Mouse (Mus musculus): ENCODE measurements around the gene Mtmr1.

Gene Mtmr1

GRCm38 (mm10) chrX:71442916-71443315 lies 78.4 kb downstream of the Mtmr1 start:
- DNase-seq (ENCODE audit: low spot score) = no peak

GRCm38 (mm10) chrX:71456078-71456737 lies 91.6 kb downstream of the Mtmr1 start:
- DNase-seq (ENCODE audit: low spot score) = no peak

- DNase-seq (ENCODE audit: low spot score) = no peak
These were observed 99.7 kb downstream of the Mtmr1 start for GRCm38 (mm10) chrX:71464138-71464826.

DNA sequence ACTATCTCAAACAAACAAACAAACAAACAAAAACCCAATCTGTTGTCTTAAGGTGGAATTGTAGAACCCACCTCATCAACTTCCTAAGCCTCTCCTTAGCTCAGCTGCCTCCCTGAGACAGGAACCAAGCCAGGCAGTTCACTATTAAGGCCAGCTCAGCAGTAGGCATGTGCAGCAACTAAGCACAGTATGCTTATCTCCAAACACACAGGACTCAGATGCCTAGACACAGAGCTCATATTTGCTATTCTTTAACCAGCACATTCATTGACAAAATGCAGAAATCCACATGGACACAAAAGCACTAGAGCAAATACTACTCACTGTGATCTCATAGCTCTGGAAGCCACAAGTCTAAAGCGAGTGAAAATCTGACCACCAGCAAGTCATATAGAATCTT lies 100.9 kb downstream of the Mtmr1 start:
- no peak for DNase-seq (ENCODE audit: low spot score)

GRCm38 (mm10) chrX:71467491-71467890 lies 102.9 kb downstream of the Mtmr1 start:
- no peak for DNase-seq (ENCODE audit: low spot score)
